Mouse (Mus musculus): Measurements from ENCODE around the gene Ugt1a9.
A peak's percentile ranks its signal among the peaks of the same experiment; 100 is the strongest.

The Ugt1a9 gene

GRCm38 (mm10) chr1:88179657-88180056, 109.1 kb downstream of the Ugt1a9 start:
- DNase-seq (ENCODE audit: low spot score in 2 of 2), result no peak

DNA sequence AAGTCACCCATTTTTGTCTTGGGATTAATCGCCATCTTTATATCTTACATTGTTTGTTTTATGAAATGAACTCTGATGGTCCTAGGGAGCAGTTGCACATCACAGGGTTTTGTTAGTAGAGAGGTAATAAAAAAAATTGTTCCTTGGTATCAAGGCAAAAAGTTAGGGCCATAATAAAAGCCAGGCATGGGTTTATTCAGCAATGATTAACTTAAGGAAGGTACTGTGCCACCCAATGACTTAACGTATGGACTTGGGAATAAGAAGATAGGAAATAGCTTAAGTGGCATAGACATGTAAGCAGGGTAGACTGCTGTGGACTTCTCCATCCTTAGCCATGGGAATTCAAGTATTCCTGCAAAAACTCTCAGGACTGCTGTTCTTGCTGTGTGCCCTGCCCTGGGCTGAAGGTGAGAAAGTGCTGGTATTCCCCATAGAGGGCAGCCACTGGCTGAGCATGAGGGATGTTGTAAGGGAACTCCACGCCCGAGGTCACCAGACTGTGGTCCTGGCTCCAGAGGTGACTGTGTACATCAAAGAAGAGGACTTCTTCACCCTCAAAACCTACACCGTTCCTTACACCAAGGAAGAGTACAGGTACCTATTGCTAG, 115.8 kb downstream of the Ugt1a9 start:
- no peak for DNase-seq (ENCODE audit: low spot score in 2 of 2)

DNA sequence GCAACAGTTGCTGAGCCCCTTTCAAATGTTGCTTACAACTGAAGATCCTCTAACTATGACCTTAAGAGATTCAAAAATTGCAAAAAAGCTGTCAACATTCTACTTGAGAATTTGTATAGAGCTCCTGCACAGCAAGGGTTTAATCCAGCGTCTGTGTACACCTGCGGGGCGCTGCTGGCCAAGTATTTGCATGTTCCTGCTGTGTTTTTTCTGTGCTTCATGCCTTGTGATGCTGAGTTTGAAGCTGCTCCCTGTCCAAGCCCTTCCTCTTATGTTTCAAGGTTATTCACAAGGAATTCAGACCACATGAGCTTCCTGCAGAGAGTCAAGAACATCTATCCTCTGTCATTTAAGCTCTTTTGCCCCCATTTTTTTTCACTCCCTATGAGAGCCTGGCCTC, 121.5 kb downstream of the Ugt1a9 start:
- no peak for DNase-seq (ENCODE audit: low spot score in 2 of 2)

GRCm38 (mm10) chr1:88195687-88196086, 125.1 kb downstream of the Ugt1a9 start:
- DNase-seq (ENCODE audit: low spot score in 2 of 2), result no peak

GRCm38 (mm10) chr1:88197443-88197842, 126.8 kb downstream of the Ugt1a9 start:
- DNase-seq (ENCODE audit: low spot score in 2 of 2), result no peak

DNA sequence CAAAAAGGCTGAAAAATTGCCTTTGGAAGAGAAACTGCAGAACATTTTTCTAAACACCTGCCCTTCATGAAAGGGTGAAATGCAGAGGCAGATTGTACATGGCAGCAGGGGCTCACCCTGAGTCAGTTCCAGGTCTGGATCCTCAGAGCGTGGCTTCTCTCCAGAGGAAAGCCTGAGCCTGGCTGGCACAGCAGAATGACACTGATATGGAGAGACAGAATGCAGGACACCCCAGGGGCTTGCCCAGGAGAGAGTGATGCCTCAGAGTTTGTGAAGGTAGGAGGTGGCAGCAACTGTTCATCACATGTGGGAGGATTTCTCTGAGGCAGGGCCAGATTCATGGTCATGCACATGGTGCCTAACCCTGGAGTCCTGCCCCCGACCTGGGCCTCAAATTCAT, 129.4 kb downstream of the Ugt1a9 start:
- DNase-seq (ENCODE audit: low spot score in 2 of 2), result no peak

- DNase-seq (ENCODE audit: low spot score in 2 of 2), result no peak
Measured at GRCm38 (mm10) chr1:88200456-88200855, 129.9 kb downstream of the Ugt1a9 start, which contains the start of gene Ugt1a2. TSS of gene Ugt1a2 (plus strand) at chr1:88200601.

GRCm38 (mm10) chr1:88205294-88205922, 134.8 kb downstream of the Ugt1a9 start, which contains the start of gene Dnajb3:
TSS of gene Dnajb3 (minus strand) at chr1:88205782.
- DNase-seq (ENCODE audit: low spot score in 2 of 2), result peak; percentile 82 to 83

- no peak for DNase-seq (ENCODE audit: low spot score in 2 of 2)
Measured at GRCm38 (mm10) chr1:88206843-88207479, 136.4 kb downstream of the Ugt1a9 start.

DNA sequence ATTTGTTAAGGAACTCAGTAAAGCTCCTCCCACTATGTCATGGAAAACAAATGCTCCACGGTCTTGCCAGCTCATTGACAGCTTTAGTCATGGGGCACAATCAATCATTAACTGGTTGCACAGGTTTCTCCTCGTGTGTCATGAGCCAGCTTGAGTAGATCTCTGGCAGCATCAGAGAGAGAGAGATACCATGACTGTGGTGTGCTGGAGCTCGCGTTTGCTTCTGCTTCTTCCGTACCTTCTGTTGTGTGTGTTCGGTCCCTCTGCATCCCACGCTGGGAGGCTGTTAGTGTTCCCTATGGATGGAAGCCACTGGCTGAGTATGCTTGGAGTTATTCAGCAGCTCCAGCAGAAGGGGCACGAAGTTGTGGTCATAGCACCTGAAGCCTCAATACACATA, 141.2 kb downstream of the Ugt1a9 start, which contains the start of gene Ugt1a1:
Ugt1a1 (plus strand) TSS at position 148 of the 400 bp plus-strand sequence.
- DNase-seq (ENCODE audit: low spot score in 2 of 2), result no peak

GRCm38 (mm10) chr1:88212341-88213045, 141.9 kb downstream of the Ugt1a9 start:
- DNase-seq (ENCODE audit: low spot score in 2 of 2), result no peak

- no peak for DNase-seq (ENCODE audit: low spot score in 2 of 2)
Measured at GRCm38 (mm10) chr1:88213061-88213460, 142.5 kb downstream of the Ugt1a9 start.

DNA sequence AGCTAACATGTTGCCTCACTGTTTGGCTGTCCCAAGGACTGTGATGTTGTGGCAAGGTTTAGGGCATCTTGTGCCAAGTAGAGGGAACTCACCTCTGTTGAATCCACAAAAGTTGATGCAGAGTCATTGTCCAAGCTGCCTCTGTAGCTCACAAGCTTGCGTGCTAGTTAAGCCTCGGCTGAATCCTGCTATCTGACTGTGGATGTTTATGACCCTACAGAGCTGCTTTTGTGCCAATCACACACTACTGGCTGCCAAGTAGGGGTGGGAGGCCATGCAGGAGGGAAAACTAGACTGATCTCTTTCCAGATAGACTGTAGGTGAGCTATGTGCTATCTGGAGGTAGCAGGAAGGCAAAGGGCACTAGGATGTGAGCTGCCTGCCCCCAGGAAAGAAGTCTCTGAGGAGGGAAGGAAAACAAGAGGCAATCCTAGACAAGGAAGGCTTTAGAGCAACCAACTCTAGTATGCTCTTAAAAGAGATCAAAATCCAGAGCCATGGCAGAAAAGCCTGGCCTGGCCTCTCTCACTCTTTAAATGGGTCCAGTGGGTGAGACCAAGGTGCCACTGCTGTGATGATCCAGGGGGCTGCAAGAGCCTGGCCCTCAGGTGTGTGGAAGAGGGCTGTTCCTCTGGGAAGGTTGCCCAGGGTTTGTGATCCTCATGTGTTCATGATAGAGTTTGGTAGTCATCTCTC, 143.3 kb downstream of the Ugt1a9 start:
- DNase-seq (ENCODE audit: low spot score in 2 of 2), result no peak

- DNase-seq (ENCODE audit: low spot score in 2 of 2), result no peak
Measured at GRCm38 (mm10) chr1:88214462-88214952, 143.9 kb downstream of the Ugt1a9 start.

- DNase-seq (ENCODE audit: low spot score in 2 of 2), result no peak
Measured at GRCm38 (mm10) chr1:88215466-88216380, 145.1 kb downstream of the Ugt1a9 start.

DNA sequence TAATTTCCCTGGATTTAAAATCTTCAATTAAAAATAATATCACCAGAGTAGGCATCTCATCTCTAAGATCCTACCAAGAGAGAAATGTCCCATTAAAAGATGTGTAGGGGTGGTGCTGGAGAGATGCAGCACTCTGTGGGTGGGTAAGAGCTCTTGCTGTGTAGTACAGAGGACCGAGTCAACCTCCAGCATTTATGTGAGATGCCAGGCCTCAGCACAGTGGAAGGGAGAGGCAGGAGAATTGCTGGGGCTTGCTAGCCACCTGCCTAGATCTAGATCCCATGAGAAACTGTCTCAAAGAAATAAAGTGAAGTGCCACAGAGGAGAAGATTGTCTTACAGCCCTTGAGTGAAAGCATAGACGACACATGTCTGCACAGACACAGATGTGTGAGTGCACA, 146.0 kb downstream of the Ugt1a9 start:
- DNase-seq (ENCODE audit: low spot score in 2 of 2), result no peak

GRCm38 (mm10) chr1:88217144-88217543, 146.5 kb downstream of the Ugt1a9 start:
- no peak for DNase-seq (ENCODE audit: low spot score in 2 of 2)

GRCm38 (mm10) chr1:88217576-88217975, 147.0 kb downstream of the Ugt1a9 start:
- no peak for DNase-seq (ENCODE audit: low spot score in 2 of 2)

DNA sequence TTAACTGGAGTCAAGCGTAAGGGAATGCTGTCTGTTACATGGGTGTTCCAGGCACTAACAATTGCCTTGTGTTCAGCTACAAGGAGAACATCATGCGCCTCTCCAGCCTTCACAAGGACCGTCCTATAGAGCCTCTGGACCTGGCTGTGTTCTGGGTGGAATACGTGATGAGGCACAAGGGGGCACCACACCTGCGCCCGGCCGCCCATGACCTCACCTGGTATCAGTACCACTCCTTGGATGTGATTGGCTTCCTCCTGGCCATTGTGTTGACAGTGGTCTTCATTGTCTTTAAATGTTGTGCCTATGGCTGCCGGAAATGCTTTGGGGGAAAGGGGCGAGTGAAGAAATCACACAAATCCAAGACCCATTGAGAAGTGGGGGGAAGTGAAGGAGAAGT, 147.5 kb downstream of the Ugt1a9 start:
- no peak for DNase-seq (ENCODE audit: low spot score in 2 of 2)

- DNase-seq (ENCODE audit: low spot score in 2 of 2), result no peak
Measured at GRCm38 (mm10) chr1:88218591-88218990, 148.0 kb downstream of the Ugt1a9 start.
